In the genomic region with DNA sequence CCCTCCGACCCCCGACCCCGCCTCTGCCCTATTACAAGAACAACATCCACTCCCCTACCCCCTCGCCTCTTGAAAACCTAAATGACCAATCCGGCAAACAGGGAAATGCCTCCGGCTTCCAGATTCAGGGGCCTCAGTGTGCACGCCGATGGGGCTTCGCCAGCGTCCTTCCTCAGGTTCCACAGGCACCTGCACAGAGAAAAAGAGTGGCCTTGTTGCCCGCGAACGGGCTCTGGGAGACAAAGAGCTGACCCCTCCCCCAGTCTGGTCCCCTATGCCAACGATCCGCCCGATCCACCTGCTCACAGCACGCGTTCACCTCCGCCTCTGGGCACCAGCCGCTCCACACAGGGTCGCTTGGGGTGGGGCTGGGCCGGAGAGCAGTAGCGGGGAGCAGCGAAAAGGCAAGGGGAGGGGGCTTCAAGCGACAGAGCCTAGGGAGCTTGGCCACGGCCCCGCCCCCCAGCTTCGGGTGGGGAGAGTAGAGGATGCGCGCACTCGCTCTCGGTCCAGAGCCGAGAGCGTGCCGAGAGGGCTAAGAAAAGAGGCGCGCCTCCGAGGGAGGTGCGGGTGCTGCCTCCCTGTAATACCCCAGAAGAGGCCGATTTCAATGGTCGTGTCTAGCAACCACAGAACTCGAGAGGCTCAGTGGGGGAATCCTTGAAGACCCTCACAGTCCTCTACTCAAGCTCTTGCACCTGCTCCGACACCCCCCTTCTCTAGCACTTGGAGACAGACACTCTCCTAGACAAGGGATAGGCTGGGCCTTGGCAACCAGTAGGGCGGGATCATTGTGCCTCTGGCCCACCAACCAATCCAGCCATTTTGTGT, we compare ENCODE assay signal across 9 mouse cellular contexts. TPM values are rescaled to one million over a fixed set of nuclear protein-coding genes. Genes with fewer than 3 reads are reported as not detected.
A peak's percentile ranks its signal among the peaks of the same experiment; 100 is the strongest.
DNase-seq lines count a peak whose midpoint lies in the region; ATAC-seq lines count a peak whose summit lies in the region.
"Had no signal": no experiment of that assay in that cellular context is flagged by ENCODE, and none has a peak within 500 bp of the region (broad histone marks: within the 10 kb centered on the region; RNA-seq: fewer than 3 reads in every experiment).

A gene (minus strand): TSS at position 669 of the 831 bp plus-strand sequence.

- peaks cover 37% of the 10 kb centered on the region for H3K27me3 ChIP-seq in kidney, embryonic 14.5 days (ENCODE audit: control insufficient read depth, insufficient read depth, low read length)
- H3K27me3 ChIP-seq in embryonic facial prominence, embryonic 13.5 days, result peaks cover 56% of the 10 kb centered on the region
- no peaks in the 10 kb centered on the region for H3K27me3 ChIP-seq in stomach, embryonic 14.5 days (ENCODE audit: control insufficient read depth, insufficient read depth, low read length)

- H3K27ac ChIP-seq in kidney, embryonic 14.5 days (ENCODE audit: low read depth, low read length), result peak within 1 kb of the TSS; percentile 30; the same call in 1 of the 2 replicates
- no peak within 1 kb of the TSS for H3K27ac ChIP-seq in embryonic facial prominence, embryonic 13.5 days
- H3K27ac ChIP-seq in stomach, embryonic 14.5 days (ENCODE audit: low read length), result peak within 1 kb of the TSS; percentile 4; the same call in 1 of the 2 replicates

- DNase-seq in kidney, postnatal 25 days, result no peak
- DNase-seq in adrenal gland, postnatal 36 days, result peak; percentile 30 to 61
- peak; percentile 54 to 57 for DNase-seq in layer of hippocampus, adult 8-10 months (ENCODE audit: low spot score in 2 of 2)
- peak; percentile 19 for DNase-seq in lung, postnatal 10 days
- DNase-seq in spleen, postnatal 36 days (ENCODE audit: low spot score in 2 of 2), result no peak

- H3K4me2 ChIP-seq in kidney, embryonic 14.5 days (replicated peaks; ENCODE audit: low read depth, low read length), result peak within 1 kb of the TSS; percentile 89
- H3K4me2 ChIP-seq in embryonic facial prominence, embryonic 13.5 days, result peak within 1 kb of the TSS; percentile 85
- peak within 1 kb of the TSS; percentile 68 for H3K4me2 ChIP-seq in stomach, embryonic 14.5 days (replicated peaks; ENCODE audit: low read depth, low read length)

- H3K9ac ChIP-seq in kidney, embryonic 14.5 days (ENCODE audit: low read depth, low read length), result peak within 1 kb of the TSS; percentile 69
- peak within 1 kb of the TSS; percentile 63 for H3K9ac ChIP-seq in embryonic facial prominence, embryonic 13.5 days
- peak within 1 kb of the TSS; percentile 28; the same call in 1 of the 2 replicates for H3K9ac ChIP-seq in stomach, embryonic 14.5 days (replicated peaks; ENCODE audit: low read depth, low read length)

- H3K36me3 ChIP-seq in kidney, embryonic 14.5 days (ENCODE audit: control insufficient read depth, insufficient read depth, low read length), result no peaks in the 10 kb centered on the region
- no peaks in the 10 kb centered on the region for H3K36me3 ChIP-seq in embryonic facial prominence, embryonic 13.5 days
- no peaks in the 10 kb centered on the region for H3K36me3 ChIP-seq in stomach, embryonic 14.5 days (ENCODE audit: control insufficient read depth, insufficient read depth, low read length)

- H3K4me3 ChIP-seq in kidney, embryonic 14.5 days (ENCODE audit: low read length), result peak within 1 kb of the TSS; percentile 55
- H3K4me3 ChIP-seq in embryonic facial prominence, embryonic 13.5 days, result peak within 1 kb of the TSS; percentile 48
- peak within 1 kb of the TSS; percentile 44 for H3K4me3 ChIP-seq in stomach, embryonic 14.5 days (ENCODE audit: low read depth, low read length)
- H3K4me3 ChIP-seq: myocyte had no signal

- 1% methylated on average over 44 of the region's 44 CpGs for WGBS in kidney, embryonic 14.5 days
- 2% methylated on average over 44 of the region's 44 CpGs for WGBS in embryonic facial prominence, embryonic 13.5 days
- 2% methylated on average over 44 of the region's 44 CpGs for WGBS in stomach, embryonic 14.5 days

- H3K9me3 ChIP-seq in kidney, embryonic 14.5 days (ENCODE audit: control insufficient read depth, low read length), result no peaks in the 10 kb centered on the region
- H3K9me3 ChIP-seq in embryonic facial prominence, embryonic 13.5 days, result no peaks in the 10 kb centered on the region
- no peaks in the 10 kb centered on the region for H3K9me3 ChIP-seq in stomach, embryonic 14.5 days (ENCODE audit: control insufficient read depth, low read depth, low read length)

- H3K4me1 ChIP-seq in kidney, embryonic 14.5 days (ENCODE audit: control insufficient read depth, insufficient read depth, low read length), result peaks cover 7% of the 10 kb centered on the region; the same call in 1 of the 2 replicates
- peaks cover 34% of the 10 kb centered on the region for H3K4me1 ChIP-seq in embryonic facial prominence, embryonic 13.5 days
- H3K4me1 ChIP-seq in stomach, embryonic 14.5 days (ENCODE audit: control insufficient read depth, insufficient read depth, low read length), result no peaks in the 10 kb centered on the region

- peak; percentile 68 for ATAC-seq in kidney, embryonic 14.5 days (ENCODE audit: low FRiP score, low TSS enrichment)
- ATAC-seq in embryonic facial prominence, embryonic 13.5 days (ENCODE audit: insufficient number of reproducible peaks, insufficient read depth, low FRiP score, low TSS enrichment, low read depth), result no peak
- ATAC-seq in stomach, embryonic 14.5 days (ENCODE audit: insufficient number of reproducible peaks, insufficient read depth, low FRiP score, low read depth), result peak; percentile 57

RNA-seq across cellular contexts. Expression of the gene that starts here (rescaled TPM):
- polyA plus RNA-seq in kidney, embryonic 14.5 days (2014; fragmentation: Nextera tagmentation; extraction: Ambion mirVana), result 3.8 and 7.1 TPM in 2 replicates
- 1 to 10 TPM; 3.7 to 4.0 TPM for total RNA-seq in adrenal gland, postnatal 36 days (2021)
- 2.3 and 3.3 TPM in 2 replicates for polyA plus RNA-seq in embryonic facial prominence, embryonic 13.5 days (2015; fragmentation: Nextera tagmentation; extraction: Ambion mirVana)
- 10 to 100 TPM; 34.9 to 44.0 (median 40.0) TPM for total RNA-seq in layer of hippocampus, adult 8-10 months (2022)
- 6.3 and 8.9 TPM in 2 replicates for polyA plus RNA-seq in stomach, embryonic 14.5 days (2014; fragmentation: Nextera tagmentation; extraction: Ambion mirVana)

Comparison
In these comparisons a context has a peak if more than half of its experiments do, and no peak if none do; other contexts are left out.
1. RNA of the gene that starts here (total RNA-seq): 34.9 to 44.0 TPM in layer of hippocampus, adult 8-10 months; 3.7 to 4.0 TPM in adrenal gland, postnatal 36 days; every median in the first group is over 4 times any median in the second.
2. DNase-seq: peak in adrenal gland, postnatal 36 days (2 of 2), layer of hippocampus, adult 8-10 months (2 of 2) and lung, postnatal 10 days (single experiment); none in kidney, postnatal 25 days (0 of 2) and spleen, postnatal 36 days (0 of 2).
3. Peak in every context shown above with its lines, with median percentiles within 50 percentile points of each other: H3K4me2 ChIP-seq, H3K4me3 ChIP-seq and H3K9ac ChIP-seq.